Mouse (Mus musculus) kidney, postnatal 10 days (tissue): Measurements from ENCODE around the gene Sod2.
A peak's percentile ranks its signal among the peaks of the same experiment; 100 is the strongest.
"Not testable (repeated sequence)": the region's sequence is repeated elsewhere in the genome, so short reads cannot be mapped to it uniquely, and the experiment has no call there.

Source experiments
- DNase-seq: peaks from one replicate; pipeline ENCODE4 v3.0.0; 2021; ENCODE audit warnings: mixed read lengths

Gene Sod2

GRCm38 (mm10) chr17:13013316-13013715 is 6.7 kb downstream of the Sod2 start:
- peak; percentile 57 for DNase-seq

DNA sequence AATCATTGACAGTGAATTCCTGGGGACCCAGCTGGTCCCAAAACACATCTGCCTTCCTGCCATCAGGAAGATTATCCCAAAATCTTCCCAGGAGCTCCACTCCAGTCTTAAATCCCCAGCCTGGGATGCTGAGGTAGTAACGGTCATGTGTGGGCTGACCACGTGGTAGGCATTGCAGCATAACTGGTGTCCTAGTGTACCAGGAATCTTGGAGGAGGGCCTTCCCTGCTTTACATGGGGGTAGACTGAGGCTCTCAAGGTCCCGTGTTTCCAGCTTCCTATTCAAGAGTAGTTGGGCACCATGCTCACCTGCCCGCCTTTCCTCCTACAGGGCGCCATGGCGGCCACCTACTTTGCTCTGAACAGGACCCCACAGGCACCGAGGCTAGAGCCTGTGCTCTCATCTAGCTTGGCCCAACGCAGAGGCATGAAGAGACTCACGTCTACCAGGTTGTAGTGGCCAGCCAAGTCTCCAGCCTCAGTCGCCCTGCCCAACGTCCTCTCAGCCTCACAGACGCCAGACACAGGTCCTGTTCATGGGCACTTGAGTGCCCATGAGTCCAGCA is 30.1 kb downstream of the Sod2 start:
- DNase-seq = not testable (repeated sequence)

- DNase-seq = peak; percentile 60
These were observed 37.4 kb downstream of the Sod2 start for GRCm38 (mm10) chr17:13043846-13044673.

DNA sequence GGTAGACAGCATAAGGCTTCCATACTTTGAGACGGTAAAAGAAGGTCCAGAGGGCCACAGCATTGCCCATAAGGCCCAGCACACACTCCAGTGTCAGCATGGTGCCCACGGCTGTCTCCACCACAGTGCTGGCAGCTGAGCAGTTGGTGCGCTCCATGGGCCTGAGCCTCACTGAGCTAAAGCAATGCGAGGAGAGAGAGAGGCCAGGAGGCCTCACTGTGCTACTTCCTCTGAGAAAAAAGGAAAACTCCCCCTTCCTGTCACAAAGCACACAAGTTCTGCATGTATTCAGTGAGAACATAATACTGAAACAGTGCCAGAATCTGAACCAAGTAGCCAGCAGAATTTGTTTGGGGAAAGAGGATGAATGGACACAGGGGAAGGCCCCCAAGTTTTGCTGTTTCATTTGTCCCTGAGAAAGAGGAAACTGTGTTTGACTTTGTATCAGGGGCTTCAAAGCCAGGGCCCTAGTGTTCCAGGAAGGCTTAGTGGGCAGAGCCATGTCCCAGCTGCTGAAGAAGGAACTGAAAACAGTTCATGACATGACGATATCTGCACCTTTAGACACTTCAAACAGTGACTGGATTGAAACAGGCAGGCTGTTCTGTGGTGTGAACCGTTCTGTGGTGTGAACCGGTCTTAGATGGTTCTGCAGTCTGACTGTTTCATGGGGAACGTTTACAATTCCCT is 45.6 kb downstream of the Sod2 start, which contains the start of gene Gpr31b:
Gene Gpr31b, minus strand, starts transcription at position 173 of the 690 bp plus-strand sequence.
- DNase-seq = not testable (repeated sequence)

DNA sequence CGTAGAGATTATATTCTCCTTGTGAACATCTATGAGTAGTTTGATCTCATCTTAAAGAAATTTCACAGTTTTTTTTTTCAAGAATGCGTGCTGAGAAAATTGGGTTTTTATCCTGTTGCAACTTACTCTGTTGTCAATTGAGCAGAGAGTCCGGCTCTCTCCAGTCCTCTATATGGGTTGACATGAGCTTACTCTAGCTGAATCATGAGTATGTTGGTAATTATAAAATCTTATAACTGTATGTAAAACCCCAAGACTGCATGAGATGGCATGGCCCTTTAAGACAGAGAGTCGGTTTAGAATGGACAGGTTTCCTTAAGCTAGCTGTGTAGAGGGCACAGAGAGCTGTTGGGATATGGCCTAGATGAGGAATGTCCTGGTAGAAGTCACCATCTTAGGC is 54.2 kb downstream of the Sod2 start, which contains the start of gene Tcp10b:
Gene Tcp10b, plus strand, starts transcription at position 301 of the 400 bp plus-strand sequence.
- DNase-seq = not testable (repeated sequence)

DNA sequence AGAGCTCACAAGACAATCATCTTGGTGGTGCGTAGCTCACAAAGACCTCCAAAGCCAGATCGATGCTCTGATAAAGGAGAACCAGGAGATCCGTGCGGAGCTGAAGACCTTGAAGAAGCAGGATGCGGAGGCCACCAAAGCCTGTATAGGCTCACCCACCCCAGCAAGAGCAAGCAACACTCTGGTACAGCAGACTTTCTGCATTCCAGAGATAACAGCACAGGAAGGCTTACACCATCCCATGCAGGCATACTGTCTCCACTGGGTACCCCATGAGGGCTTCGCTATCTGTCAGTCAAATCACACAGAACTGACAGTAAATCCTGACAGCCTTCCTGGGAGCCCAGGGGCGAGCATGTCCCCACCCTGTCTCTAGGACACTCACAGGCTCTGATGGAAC is 56.2 kb downstream of the Sod2 start:
- DNase-seq = not testable (repeated sequence)

DNA sequence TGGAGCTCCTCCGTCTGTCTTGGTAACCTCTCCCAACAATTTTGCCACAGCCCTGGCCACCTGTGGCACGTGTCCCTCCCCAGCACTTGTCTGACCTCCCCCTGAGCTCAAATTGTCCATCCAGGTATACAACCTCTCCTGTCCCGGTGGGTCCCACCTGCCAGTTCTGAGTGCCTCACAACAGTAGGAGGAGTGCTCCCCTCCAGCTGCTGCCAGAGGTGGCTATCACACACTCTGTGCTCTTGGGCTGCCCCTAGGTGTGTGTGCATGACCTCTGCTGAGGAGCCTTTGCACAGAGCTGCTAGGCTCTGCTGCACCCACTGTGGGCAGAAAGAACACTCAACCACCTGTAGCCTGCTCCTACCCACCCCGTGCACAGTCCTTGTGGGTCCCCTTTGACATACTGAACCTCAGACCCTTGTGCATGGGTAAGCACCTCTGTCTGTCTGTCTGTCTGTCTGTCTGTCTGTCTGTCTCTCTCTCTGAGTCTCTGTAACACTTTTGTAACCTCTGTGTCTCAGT is 61.3 kb downstream of the Sod2 start:
- DNase-seq = not testable (repeated sequence)

DNA sequence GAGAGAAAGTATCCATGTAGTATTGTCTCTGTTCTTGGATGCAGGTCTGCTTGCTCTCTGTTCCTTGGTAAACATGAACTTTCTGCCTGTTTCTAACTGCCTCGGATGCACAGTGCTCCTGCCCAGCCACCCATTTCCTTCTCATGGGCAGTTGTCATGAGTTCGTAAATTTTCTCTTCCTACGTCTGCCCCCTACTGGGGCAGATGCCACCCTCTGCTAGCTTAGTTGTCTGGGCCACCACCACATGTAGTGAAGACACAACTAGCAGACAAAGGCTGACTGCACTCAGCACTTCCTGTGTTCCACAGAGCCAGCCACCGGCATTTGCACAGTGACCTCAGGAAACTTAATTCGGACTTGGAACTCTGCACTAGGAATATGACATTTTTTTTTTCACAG is 62.6 kb downstream of the Sod2 start:
- DNase-seq = not testable (repeated sequence)
